Comparison of ENCODE assay signal across 24 mouse cellular contexts in genomic region chr9:46029534-46029933, GRCm38 (mm10). TPM values are rescaled to one million over a fixed set of nuclear protein-coding genes. Genes with fewer than 3 reads are reported as not detected.
A peak's percentile ranks its signal among the peaks of the same experiment; 100 is the strongest.
DNase-seq lines count a peak whose midpoint lies in the region; ATAC-seq lines count a peak whose summit lies in the region.
"Had no signal": no experiment of that assay in that cellular context is flagged by ENCODE, and none has a peak within 500 bp of the region (broad histone marks: within the 10 kb centered on the region; RNA-seq: fewer than 3 reads in every experiment).

No protein-coding gene starts in this region.

- H3K9ac ChIP-seq in intestine, embryonic 16.5 days (ENCODE audit: low read depth, low read length), result no peak overlapping the region
- H3K9ac ChIP-seq in intestine, embryonic 15.5 days, result no peak overlapping the region
- H3K9ac ChIP-seq in lung, embryonic 16.5 days (ENCODE audit: low read length), result no peak overlapping the region
- H3K9ac ChIP-seq: forebrain, embryonic 13.5 days; forebrain, postnatal 0 days; heart, embryonic 13.5 days; hindbrain, embryonic 12.5 days had no signal

- no peaks in the 10 kb centered on the region for H3K36me3 ChIP-seq in intestine, embryonic 16.5 days (ENCODE audit: control insufficient read depth, insufficient read depth, low read length)
- no peaks in the 10 kb centered on the region for H3K36me3 ChIP-seq in intestine, embryonic 15.5 days
- no peaks in the 10 kb centered on the region for H3K36me3 ChIP-seq in lung, embryonic 16.5 days (ENCODE audit: control insufficient read depth, insufficient read depth, low read length)
- H3K36me3 ChIP-seq: heart, embryonic 13.5 days; hindbrain, embryonic 12.5 days had no signal

- WGBS in intestine, embryonic 16.5 days, result 63% methylated on average over 6 of the region's 6 CpGs
- 71% methylated on average over 6 of the region's 6 CpGs for WGBS in intestine, embryonic 15.5 days
- 40% methylated on average over 6 of the region's 6 CpGs for WGBS in lung, embryonic 16.5 days

- DNase-seq in lung, adult 18-20 months, result no peak
- DNase-seq in R1 (ENCODE audit: low read depth, low spot score), result peak; percentile 85
- no peak for DNase-seq in urinary bladder, postnatal 10 days (ENCODE audit: low spot score)
- DNase-seq in adrenal gland, postnatal 14 days, result no peak
- DNase-seq: adrenal gland, adult 2 months; adrenal gland, postnatal 36 days; B cell, adult 2 months; cerebellum, adult 2 months; cerebellum, postnatal 10 days; forebrain, postnatal 0 days; gastrocnemius, postnatal 25 days; heart, adult 11 months; heart, postnatal 36 days had no signal

- H3K4me2 ChIP-seq in intestine, embryonic 16.5 days (ENCODE audit: low read depth, low read length), result no peak overlapping the region
- H3K4me2 ChIP-seq in intestine, embryonic 15.5 days (replicated peaks), result no peak overlapping the region
- no peak overlapping the region for H3K4me2 ChIP-seq in lung, embryonic 16.5 days (ENCODE audit: low read depth, low read length)
- H3K4me2 ChIP-seq: forebrain, embryonic 13.5 days; heart, embryonic 13.5 days; hindbrain, embryonic 12.5 days had no signal

- H3K27me3 ChIP-seq in intestine, embryonic 16.5 days (replicated peaks; ENCODE audit: control insufficient read depth, insufficient read depth, low read length), result no peaks in the 10 kb centered on the region
- H3K27me3 ChIP-seq in intestine, embryonic 15.5 days (replicated peaks), result no peaks in the 10 kb centered on the region
- no peaks in the 10 kb centered on the region for H3K27me3 ChIP-seq in lung, embryonic 16.5 days (ENCODE audit: control insufficient read depth, insufficient read depth, low read depth, low read length)
- H3K27me3 ChIP-seq: forebrain, embryonic 13.5 days; heart, embryonic 13.5 days; hindbrain, embryonic 12.5 days had no signal

- H3K27ac ChIP-seq in intestine, embryonic 16.5 days (ENCODE audit: low read length), result no peak overlapping the region
- no peak overlapping the region for H3K27ac ChIP-seq in intestine, embryonic 15.5 days
- H3K27ac ChIP-seq in lung, embryonic 16.5 days (ENCODE audit: low read length), result no peak overlapping the region
- H3K27ac ChIP-seq: embryonic facial prominence, embryonic 10.5 days; forebrain, embryonic 13.5 days; heart, embryonic 13.5 days; hindbrain, embryonic 12.5 days had no signal

- ATAC-seq in intestine, embryonic 16.5 days, result peak; percentile 26; the same call in 1 of the 2 replicates
- no peak for ATAC-seq in intestine, embryonic 15.5 days
- ATAC-seq in lung, embryonic 16.5 days (ENCODE audit: low read depth), result peak; percentile 37; the same call in 1 of the 2 replicates
- ATAC-seq: activated CD4-positive, CD25-positive, alpha-beta regulatory T cell, adult 4 months; CD4-positive, CD25-positive, alpha-beta regulatory T cell, adult 4 months; forebrain, embryonic 13.5 days; forebrain, postnatal 0 days; hindbrain, embryonic 16.5 days had no signal

- no peak overlapping the region for H3K4me3 ChIP-seq in intestine, embryonic 16.5 days (ENCODE audit: low read length)
- no peak overlapping the region for H3K4me3 ChIP-seq in intestine, embryonic 15.5 days (replicated peaks)
- H3K4me3 ChIP-seq in lung, embryonic 16.5 days (ENCODE audit: low read length), result no peak overlapping the region
- H3K4me3 ChIP-seq: embryonic facial prominence, embryonic 10.5 days; forebrain, embryonic 13.5 days; heart, embryonic 13.5 days; hindbrain, embryonic 12.5 days had no signal

- H3K9me3 ChIP-seq in intestine, embryonic 16.5 days (ENCODE audit: control insufficient read depth, low read length), result no peaks in the 10 kb centered on the region
- H3K9me3 ChIP-seq in intestine, embryonic 15.5 days, result no peaks in the 10 kb centered on the region
- H3K9me3 ChIP-seq in lung, embryonic 16.5 days (ENCODE audit: control insufficient read depth, low read length), result no peaks in the 10 kb centered on the region
- H3K9me3 ChIP-seq: embryonic facial prominence, embryonic 10.5 days; forebrain, embryonic 13.5 days; G1E; heart, embryonic 13.5 days; hindbrain, embryonic 12.5 days had no signal

- peaks cover 30% of the 10 kb centered on the region for H3K4me1 ChIP-seq in intestine, embryonic 16.5 days (ENCODE audit: control insufficient read depth, insufficient read depth, low read length)
- peaks cover 10% of the 10 kb centered on the region for H3K4me1 ChIP-seq in intestine, embryonic 15.5 days (replicated peaks)
- peaks cover 32% of the 10 kb centered on the region for H3K4me1 ChIP-seq in lung, embryonic 16.5 days (replicated peaks; ENCODE audit: control insufficient read depth, insufficient read depth, low read length)

RNA-seq across cellular contexts. Expression of gene Sik3, which starts 16.9 kb away (rescaled TPM):
- 5.1 and 5.2 TPM in 2 replicates for polyA plus RNA-seq in intestine, embryonic 16.5 days (2015; fragmentation: Nextera tagmentation; extraction: Ambion mirVana)
- polyA plus RNA-seq in intestine, embryonic 15.5 days (2015; fragmentation: Nextera tagmentation; extraction: Ambion mirVana), result 12.4 and 13.2 TPM in 2 replicates
- 5.2 and 5.8 TPM in 2 replicates for polyA plus RNA-seq in lung, embryonic 16.5 days (2015; fragmentation: Nextera tagmentation; extraction: Ambion mirVana)
- 53.9 and 56.6 TPM in 2 replicates for total RNA-seq in adrenal gland, postnatal 14 days (2021)

RNA-seq across cellular contexts. Expression of gene Pafah1b2, which starts 17.0 kb away (rescaled TPM):
- polyA plus RNA-seq in intestine, embryonic 16.5 days (2015; fragmentation: Nextera tagmentation; extraction: Ambion mirVana), result 123 and 137 TPM in 2 replicates
- polyA plus RNA-seq in intestine, embryonic 15.5 days (2015; fragmentation: Nextera tagmentation; extraction: Ambion mirVana), result 137 and 141 TPM in 2 replicates
- polyA plus RNA-seq in lung, embryonic 16.5 days (2015; fragmentation: Nextera tagmentation; extraction: Ambion mirVana), result 149 and 157 TPM in 2 replicates
- total RNA-seq in adrenal gland, postnatal 14 days (2021), result 132 and 135 TPM in 2 replicates
